Mouse (Mus musculus) layer of hippocampus, adult 8-10 months (tissue): ENCODE data around the gene Olfr31. TPM values are rescaled to one million over a fixed set of nuclear protein-coding genes. Genes with fewer than 3 reads are reported as not detected.

Experiments used
- DNase-seq, 2 experiments: peaks; one replicate each; pipeline ENCODE4 v3.0.0; 2022; ENCODE audit warnings: low spot score in 2 of 2
- total RNA-seq, 4 experiments: library from RNA; stranded (reverse); gene quantifications; 2 replicates each; pipeline ENCODE4 v1.2.4; 2022

The Olfr31 gene
- total RNA-seq, 4 experiments from 2014 or later = not detected

DNA sequence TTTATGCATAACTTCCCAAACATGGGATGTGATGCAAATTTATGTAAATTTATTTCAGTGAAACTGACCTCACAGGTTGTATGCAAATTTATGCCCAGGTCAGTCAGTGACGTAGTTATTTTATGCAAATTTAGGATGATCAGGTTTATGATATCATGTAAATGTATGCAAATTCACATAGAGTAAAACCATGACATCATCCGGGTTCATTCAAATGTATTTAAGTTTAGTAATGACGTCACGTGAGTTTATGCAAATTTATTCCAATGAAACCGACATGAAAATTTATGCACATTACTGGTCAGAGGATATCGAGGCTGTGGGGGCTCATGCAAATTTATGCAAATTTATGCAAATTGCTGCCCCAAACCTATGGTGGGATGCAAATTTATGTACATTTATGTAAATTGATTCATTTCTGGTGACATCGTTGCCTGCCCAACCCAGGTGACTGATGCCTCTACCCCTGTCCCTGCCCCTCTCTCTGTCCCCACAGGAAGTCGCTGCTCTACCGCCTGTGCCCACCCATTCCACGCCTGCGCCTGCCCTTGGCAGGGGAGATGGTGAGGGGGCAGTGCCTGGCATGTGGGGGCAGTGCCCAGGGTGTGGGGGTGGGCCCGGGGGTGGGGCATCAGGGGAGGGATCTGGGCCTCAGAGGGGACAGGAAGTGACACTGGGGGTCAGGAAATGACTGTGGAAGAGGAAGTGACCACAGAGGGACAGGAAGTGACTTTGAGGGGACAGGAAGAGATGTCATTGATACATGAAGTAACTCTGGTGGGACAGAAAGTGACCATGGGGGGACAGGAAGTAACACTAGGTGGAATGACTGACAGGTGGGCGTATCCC is 32.1 kb downstream of the Olfr31 start:
- DNase-seq = no peak

GRCm38 (mm10) chr14:14355360-14355646 is 32.7 kb downstream of the Olfr31 start:
- no peak for DNase-seq

Other genes with a start within 250 kb of the Olfr31 start
- 100 to 1,000 TPM; 111 to 121 (median 118) TPM for gene Psmd6, start 201.8 kb upstream of the Olfr31 start, total RNA-seq
- not detected for gene Olfr720, start 136.0 kb upstream of the Olfr31 start, total RNA-seq
- gene Il3ra, start 23.4 kb downstream of the Olfr31 start, total RNA-seq = 10 to 100 TPM in 1 of 4 experiments, 1 to 10 TPM in 3; 3.7 to 10.8 (median 5.0) TPM
- gene Olfr721-ps1, start 78.5 kb downstream of the Olfr31 start, total RNA-seq = not detected